Mouse (Mus musculus) lung, postnatal 36 days (tissue): ENCODE measurements around the gene Umodl1.

Source experiments
- DNase-seq: peaks from one replicate; pipeline ENCODE4 v3.0.0; 2022; ENCODE audit warnings: mixed read lengths

The Umodl1 gene

DNA sequence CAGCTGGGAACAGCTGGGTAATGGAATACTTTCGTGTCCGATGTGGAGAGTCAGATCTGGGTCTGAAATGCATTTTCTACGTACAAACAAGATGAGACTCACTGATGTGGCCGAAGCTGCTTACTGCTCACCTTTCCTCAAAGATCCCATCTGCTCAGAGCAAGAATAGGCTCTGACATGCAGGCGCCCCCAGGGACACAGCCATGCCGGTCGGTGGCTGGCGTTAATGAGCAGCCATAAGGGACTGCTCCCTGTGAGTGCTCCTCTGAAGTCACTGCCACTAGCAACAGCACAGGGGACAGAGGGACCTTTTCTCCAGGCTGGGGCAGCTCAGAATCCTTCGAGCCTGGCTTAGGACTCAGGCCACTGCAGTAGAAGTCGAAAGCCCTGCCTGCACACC lies at the start of gene Umodl1:
Gene Umodl1 (plus strand): TSS at position 301 of the 400 bp plus-strand sequence.
- DNase-seq: no peak

DNA sequence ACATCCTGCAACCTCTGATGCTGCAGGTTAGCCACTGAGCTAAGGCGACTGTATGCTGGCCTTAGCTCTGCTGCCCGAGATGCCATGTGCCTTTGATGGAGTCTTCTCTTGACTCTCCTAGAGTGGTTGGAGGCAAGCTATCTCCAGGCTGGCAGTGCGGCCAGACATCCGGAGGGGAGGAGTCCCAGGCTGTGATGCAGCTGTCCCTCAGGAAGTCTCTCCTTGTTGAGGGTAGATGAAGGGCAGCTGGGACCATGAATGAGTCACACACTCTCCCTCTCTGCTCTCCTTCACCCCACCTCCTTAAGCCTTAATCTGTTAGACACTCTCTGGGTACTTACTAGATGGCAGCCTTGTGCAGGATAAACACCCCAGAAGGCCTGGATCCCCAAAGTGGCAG lies 46.9 kb upstream of the Umodl1 start:
- DNase-seq: no peak

DNA sequence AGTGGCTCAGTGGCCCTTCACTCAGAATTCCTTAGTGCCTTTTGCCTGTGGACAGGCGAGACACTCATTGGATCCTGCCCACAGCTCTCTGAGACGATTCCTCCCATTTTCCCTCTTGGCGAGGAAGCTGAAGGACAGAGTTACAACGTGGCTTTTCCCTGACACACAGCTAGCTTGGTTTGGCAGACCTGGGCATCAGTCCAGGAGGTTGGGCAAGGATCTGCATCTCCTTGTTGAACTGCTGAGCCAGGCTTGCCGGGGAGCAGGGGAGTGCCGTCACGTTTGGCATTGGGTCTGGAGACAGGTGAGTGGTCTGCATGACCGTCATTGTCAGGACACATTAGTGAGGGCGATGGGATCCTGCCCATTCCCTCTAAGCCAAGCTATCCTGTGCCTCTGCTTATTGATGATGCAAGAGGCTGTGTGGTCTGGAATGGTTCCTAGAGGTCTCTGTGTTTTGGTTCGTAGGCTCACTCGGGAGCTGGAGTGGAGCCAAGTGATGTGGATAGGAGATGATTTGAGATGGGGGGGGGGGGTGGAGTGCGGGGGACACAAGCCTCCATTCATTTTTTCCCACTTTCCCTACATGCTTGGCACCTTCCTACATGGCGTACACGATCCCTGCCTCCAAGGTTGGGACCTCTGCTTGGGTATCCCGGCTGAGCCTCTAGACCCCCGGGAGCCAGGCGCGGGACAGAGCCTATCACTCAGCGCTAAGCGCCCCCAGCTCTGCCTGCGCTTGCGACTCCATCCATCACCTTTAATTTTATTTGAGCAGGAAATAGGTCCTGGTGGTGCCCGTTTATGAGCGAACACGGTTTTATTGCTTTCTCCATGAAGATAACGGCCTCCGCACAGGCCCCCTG lies 43.3 kb upstream of the Umodl1 start:
- DNase-seq: peak; percentile 12

DNA sequence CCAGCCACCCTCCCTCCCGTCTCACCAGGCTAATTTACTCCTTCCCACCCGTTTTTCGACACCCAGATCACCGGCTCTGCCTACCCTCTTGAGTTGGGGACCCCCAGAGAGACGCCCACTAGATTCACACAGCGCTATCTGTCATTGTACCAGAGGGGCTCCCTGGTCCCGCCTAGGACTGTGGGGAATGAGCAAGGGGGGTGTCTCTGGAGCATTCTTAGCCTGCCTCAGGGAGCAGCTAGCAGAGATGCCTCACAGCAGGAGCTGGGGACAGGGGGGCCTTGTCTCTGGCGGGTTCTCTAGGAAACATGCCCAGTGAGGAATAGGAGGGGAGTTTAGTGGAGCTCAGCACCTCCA lies 42.7 kb upstream of the Umodl1 start:
- DNase-seq: no peak

DNA sequence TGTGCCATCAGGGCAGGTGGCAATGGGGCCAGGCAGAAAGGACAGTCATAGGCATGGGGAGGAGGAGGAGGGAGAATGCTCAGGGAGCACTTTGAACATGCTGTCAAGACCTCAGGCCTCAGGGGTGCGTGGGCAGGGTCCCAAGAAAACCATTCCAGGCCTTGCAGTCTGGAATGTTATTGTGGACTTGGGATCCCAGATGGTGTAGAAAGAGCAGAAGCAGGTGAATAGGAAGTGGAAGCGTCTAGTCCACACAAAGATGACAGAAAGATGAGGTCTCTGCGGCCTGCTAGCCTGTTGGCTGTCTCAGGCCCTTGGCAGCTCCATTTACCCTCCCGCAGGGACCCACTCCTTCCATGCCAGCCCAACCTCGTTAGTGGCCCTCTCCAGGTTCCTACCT lies 41.9 kb upstream of the Umodl1 start:
- no peak for DNase-seq

DNA sequence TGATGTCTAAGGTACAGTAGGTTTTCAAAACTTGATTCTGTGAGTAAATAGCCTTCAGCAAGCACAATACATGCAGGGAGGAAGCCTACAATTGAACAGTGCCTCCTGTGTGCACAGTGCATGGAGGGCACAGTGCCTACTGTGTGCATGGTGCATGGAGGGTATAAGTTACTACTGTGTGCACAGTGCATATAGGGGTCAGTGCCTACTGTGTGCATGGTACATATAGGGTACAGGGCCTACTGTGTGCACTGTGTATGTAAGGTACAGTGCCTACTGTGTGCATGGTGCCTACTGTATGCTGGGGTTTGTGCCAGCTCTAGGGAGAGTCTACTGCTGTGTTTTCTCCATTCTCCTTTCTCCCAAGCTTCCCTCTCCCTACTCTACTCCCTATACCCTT lies 40.2 kb upstream of the Umodl1 start:
- DNase-seq: no peak

DNA sequence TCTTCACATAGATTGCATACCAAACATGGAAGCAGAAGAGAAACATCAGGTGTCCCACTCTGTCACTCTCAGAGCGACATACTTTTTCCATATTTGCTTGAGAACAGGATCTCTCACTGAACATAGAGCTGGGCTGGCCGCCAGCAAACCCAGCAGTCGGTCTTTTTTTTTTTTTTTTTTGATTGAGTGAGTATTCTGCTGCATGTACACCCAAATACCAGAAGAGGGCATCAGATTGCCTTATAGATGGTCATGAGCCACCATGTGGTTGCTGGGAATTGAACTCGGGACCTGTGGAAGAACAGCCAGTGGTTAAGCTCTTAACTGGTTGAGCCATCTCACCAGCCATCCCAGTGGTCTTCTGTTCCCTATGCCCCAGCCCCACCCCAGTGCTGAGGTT lies 30.9 kb upstream of the Umodl1 start:
- DNase-seq: no peak

DNA sequence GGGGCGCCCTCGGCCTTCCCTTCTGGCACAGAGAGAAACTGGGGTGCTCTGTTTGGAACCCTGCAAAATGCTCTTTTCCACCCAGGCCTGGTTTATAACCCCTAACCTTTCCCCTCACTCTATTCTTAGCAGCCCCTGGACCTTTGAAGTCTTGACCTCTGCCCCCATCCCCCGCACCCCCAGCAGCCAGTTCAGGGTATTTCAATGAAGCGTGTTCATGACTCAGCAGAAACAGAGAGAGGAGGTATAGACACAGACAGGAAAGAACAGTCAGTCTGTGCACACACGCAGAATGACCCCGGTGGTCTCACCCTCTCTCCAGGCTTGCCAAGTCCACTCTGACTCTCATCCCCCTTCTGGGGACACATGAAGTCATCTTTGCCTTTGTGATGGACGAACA lies 23.6 kb upstream of the Umodl1 start:
- DNase-seq: no peak

DNA sequence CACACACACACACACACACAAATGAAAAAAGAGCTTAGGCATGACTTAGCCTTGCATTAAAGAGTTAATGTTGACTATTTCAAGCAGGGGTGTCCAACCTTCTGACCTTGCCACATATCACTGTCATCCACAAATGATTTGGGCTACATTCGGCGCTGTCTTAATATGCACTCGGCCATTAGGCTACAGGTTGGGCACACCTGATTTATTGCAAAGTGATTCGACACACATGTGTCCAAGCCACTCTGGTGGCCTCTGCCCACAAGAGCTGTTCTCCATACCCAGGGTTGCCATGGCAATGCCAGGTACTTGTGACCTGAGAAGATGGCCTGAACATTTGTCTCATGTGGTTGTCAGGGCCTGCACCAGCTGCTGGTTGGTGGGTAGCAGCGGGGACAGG lies 21.6 kb upstream of the Umodl1 start:
- no peak for DNase-seq

DNA sequence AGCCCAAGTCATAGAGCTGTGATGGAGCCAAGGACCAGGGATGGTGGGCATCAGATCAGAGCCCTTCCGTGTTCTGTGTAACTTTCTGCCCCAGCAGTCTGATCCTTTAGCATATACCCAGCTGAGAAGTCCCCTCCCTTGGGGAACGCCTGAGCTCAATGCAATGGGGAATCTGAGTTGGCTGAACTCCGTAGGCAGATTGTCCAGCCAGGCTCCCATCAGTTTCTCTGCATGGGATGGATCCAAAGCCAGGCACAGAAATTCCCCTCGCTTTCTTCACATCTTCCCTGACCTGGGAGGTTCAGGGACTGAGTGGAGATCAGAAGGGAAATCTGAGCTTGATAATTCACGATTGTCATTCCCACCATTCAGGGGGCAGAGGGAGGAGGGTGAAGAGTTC lies 19.1 kb upstream of the Umodl1 start:
- DNase-seq: no peak

DNA sequence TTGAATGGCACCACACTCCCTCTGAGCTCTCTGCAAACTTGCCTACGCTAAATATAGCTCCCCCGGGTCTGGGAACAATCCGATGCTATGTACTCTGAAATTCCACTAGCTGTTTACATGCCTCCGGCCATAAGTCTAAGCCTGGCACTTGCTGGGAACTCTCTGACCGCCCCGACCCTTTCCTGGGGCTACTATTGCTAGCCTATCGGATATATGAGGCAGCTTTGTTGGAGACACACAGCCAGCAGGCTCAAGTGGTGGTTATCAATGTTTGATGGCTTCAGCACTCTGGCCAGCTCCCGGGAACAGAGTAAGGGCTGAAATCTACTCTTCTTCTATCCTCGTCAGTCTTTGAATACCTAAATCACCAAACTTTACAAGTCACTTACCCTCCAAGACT lies 15.9 kb upstream of the Umodl1 start:
- no peak for DNase-seq

DNA sequence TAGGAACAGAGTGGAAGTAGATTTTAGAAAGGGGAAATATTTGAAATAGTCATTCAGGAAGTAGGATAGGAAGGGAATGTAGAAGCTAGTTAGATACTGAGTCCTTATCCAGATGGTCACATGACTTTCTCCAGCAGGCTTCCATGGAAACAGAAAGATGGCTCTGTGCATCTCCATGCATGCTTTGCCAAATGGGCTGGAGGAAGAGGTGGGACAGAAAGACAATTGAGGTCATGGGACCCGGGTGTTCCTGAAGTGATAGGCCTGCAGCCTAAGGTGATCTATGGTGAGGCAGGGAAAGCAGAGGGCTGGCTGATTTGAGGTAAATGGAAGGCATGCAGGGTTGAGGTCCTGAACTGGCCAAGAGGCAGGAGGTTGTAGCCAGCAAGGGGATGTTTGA lies 6.1 kb upstream of the Umodl1 start:
- DNase-seq: no peak

DNA sequence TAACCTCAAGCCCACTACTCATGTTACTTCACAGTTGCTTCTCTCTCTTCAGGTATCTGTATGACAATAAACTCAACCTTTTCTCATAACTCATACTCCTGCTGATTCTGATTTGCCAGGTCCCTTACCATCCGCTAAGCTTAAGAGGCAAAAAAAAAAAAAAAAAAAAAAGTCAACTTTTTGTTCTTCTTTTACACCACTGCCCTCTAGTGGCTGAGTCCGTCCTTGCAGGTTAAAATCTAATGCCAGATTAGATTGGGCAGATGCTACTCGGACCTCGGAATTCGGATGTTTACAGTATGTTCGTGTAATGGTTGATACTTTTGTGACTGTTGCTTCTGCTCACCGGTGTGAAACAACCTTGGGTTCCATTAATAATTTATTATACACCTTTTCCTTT lies 3.7 kb upstream of the Umodl1 start:
- peak; percentile 88 for DNase-seq

DNA sequence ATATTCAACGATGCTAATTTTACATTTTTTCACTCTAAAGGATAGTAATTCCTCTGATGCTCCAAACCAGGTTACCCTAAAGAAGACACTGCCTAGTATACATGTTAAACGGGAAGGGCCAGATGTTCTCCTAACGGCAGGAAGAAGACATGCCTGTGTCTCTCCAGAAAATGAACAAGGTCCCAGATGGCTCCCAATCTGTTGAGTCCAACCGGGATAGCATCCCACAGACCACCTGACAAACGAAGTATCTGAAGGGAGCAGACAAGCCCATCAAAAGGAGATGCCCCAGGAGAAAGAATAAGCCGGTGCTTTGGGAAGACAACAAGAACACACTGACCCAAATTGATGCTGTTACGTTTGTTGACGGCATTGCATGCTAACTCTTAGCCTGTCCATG lies 2.8 kb upstream of the Umodl1 start:
- DNase-seq: no peak

DNA sequence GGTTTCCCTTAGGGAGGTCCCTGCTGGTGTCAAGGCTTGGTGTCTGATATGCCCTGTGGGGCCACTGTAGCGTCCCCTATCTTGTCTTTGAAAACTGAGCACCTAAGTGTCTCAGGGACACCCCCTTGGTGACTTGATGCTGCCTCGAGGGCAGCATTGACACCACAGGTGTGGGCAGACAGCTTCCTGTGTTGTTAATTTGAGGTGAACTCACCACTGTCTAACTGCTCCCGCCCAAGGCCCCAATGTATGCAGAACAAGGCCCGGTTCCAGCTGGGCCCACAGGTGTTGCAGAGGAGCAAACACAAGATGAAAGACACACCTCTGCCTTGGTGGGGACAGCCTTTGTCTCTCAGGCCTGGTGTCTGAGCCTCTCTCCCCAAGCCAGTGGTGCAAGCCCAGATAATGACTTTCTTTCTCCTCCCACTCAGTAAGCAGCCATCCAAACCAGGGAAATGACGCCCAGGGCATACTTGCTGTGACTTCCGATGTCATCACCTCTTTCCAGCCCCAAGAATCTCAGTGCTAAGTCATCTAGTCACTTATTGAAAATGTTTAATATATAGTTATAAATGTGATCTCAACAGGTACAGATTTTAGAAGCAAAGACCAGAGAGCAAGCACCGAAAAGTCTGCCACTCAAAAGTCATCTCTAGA lies 7.6 kb downstream of the Umodl1 start:
- DNase-seq: no peak

DNA sequence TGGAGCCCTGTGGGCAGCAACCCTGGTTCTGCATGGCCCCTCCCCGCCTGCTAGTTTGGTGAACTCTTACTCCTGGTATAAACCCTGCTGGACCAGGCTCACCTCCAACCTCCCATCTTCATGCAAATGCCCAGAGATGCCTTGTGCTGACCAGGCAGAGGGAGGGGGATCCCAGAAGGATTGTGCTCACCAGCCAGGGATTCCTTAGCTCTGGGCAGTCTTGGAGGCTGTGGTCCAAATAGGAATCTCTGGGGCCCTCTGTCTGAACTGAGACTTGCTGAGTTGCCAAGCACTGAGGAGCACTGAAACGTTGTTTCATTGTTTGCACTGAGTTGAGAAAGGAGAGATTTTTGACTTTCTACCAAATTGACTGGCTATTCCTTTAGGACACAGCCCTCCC lies 8.4 kb downstream of the Umodl1 start:
- no peak for DNase-seq

DNA sequence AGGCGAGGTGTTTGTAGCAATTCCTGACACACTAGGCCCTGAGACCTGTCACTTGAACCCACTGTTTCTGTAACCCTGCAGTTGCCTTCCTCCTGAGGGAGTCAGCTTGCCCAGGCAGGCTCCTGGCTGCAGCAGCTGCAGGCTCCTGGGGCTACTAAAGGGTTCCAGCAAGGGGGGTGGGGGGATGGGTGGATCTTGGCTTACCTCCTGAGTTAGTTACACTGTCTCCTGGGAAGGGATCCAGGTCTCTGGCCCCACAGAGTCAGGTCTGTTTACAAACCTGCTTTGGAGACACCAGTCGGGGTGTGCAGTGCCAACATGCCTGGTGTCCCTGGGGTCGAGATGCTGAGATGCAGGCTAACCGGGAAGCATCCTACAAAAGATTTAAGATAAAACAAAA lies 15.5 kb downstream of the Umodl1 start:
- DNase-seq: no peak

DNA sequence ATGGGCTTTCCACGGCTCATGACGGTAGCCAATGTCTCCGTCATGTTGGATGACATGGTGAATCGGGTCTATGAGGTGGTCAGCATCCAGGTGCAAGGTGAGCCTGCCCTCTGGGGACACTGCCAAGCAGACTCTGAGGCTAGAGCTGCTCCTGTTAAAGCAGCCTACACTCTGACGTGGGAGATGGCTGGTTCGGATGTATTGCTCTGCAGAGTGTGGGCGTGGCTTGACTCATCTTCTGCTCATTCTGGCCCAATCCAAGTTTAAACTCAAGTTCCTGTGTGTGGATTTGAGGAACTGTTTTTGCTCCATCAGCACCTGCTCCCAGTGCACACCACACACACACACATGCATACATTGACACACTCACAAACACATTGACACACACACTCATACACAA lies 17.4 kb downstream of the Umodl1 start:
- DNase-seq: no peak

DNA sequence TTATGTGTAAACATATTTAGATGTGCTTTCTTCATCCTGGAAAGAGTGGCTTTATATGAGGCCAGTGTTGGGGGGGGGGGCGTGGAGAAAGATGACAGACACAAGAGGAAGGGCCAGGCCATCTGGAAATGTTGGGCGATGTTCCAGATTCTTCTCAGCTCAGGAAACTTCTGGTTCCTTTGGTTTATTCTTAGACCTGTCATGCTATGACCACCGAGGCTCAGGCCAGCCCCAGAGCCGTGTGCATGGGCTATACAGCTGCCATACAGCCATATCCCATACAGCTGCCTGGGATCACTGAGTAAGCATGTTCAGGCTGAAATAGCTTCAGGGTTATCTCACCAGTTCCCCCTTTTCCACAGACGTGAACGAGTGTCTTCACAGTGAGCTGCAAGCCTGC lies 18.9 kb downstream of the Umodl1 start:
- peak; percentile 9 for DNase-seq

DNA sequence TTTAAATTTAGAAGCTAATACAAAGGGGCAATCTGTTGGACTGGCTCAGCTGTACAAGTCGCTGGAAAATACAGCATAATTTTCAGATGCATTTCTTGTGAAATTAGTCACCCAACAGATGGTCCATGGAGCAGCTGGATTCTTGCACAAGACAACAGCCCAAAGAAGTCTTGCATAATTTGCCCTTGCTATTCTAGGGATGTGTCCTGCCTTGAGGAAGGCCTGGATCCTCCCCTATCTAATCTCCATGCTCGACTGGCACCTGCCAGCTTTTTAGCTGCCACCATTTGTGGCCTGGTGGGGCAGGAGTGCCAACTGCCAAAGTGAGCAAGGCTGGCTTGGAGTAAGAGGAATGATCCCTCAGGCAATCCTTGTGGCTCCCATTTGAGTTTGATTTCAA lies 22.9 kb downstream of the Umodl1 start:
- DNase-seq: peak; percentile 11

DNA sequence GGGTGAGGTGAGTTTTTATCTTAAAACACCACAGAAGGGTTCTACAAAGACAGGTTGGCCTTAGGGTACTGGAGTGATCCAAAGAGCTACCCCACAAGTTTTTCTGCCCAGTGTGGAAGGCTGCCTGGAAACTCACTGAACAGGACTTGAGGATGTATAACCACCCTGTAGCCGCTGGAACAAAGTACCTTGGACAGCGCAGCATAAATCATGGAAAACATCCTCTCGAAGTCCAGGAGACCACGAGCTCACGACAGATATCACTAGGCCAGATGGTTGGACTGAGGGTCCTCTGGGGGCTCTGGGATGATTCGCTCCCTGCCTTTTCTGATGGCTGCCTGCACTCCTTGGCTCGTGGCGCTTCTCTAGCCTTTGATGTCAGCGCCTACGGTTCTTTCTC lies 24.1 kb downstream of the Umodl1 start:
- no peak for DNase-seq

DNA sequence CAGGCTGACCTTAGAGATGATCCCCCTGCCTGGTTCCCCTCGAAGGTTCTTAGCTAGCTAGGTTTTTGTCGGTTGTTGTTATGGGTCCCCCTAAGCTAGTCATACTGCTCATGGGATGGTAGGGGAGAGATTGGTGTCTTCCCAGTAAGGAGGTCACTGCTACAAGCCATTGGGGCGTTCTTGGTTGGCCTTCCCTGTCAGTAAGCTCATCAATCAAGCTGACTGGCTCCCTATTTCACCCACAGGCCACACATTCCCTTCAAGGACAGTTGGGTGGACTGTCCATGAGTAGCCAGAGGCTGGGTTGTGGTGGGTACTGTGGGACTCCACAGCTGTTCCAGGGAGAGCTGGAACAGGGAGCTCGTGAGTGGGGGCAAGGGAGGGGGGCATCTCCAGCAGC lies 29.1 kb downstream of the Umodl1 start:
- DNase-seq: no peak

DNA sequence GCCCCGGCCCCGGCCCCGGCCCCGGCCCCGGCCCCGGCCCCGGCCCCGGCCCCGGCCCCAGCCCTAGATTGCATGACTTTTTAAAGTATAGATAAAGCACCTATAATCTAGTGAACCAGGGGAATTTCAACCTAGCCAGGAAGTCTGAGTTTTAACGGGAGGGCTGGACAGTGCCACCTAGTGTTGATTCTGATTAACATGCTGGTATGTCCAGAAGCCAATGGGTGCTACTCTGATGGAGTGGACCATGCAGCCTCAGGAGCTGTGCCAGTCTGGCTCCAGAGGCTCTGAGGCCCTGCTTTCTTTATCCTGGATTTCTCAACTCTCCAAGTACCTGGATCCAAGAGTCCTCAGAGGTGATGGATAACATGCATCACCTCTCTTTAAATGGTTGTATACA lies 35.8 kb downstream of the Umodl1 start:
- DNase-seq: peak; percentile 33

DNA sequence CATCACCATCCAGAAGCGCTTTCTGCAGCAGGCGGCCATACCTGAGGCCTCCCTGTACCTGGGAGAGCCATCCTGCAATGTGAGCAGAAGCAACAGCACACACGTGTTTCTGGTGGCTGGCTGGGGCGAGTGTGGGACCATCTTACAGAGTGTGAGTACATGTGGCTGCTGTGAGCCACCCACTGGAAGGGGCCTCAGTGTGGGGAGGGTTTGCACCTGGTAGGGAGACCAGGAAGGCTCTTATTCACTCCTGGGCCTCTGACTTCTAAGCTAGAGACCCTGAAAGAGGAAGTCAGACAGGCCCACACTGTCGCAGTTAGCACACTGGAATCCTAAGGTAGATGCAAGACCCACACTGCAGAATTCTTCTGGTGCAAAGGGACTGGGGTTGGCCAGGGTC lies 41.9 kb downstream of the Umodl1 start:
- no peak for DNase-seq

DNA sequence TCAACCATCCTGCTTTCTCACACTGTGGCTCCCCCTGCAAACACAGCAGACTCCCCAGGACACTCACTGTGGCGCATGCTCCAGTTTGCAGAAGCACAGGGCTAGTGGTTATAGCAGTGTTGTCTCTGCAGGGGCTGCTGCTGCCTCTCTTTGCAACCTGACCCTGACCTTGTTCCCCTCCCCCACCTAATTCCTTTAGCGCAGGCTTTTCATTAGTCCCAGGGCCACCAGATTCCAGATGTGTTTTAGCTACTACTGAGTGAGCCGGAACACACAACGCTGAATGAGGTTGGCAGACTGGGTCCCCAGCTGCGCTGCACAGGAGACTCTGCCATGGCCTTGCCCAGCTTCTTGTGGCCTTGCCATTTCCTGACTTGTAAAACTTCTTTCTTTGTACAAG lies 46.5 kb downstream of the Umodl1 start:
- no peak for DNase-seq
